Mouse (Mus musculus): ENCODE data around the gene Prr5.

DNA sequence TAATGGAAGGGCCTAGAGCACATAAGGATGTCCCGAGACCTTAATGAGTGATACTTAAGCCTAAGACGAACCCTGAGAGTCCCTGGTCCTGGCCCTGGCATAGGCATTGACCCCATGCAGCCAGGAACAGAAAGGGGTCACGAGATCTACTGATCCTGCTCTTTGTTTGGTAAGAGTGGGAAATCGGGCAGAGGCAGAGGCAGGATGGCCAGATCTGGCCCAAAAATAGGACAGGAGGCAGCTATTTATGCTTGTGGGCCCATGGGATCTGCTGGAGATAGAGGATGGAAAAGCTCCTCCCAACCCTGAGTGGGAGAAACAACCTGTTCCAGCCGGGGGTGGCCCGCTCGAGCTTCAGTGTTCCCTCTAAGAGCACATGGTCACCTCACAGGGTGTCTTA is 34.6 kb downstream of the Prr5 start:
- TF ChIP-seq CTCF (IDR thresholded peaks at IDR 0.05; ENCODE audit: low read depth) (no peak), EP300 (optimal IDR thresholded peaks at IDR 0.05) (no peak)
